Mouse (Mus musculus): Measurements from ENCODE around the gene Jmjd1c.

Jmjd1c gene

GRCm38 (mm10) chr10:67095798-67096620 is at the start of gene Jmjd1c:
TSS of gene Jmjd1c (plus strand) at chr10:67096125.
- DNase-seq, result peak; percentile 86

GRCm38 (mm10) chr10:67047712-67048645 is 47.9 kb upstream of the Jmjd1c start:
- no peak for DNase-seq

GRCm38 (mm10) chr10:67048871-67049615 is 46.9 kb upstream of the Jmjd1c start:
- no peak for DNase-seq

DNA sequence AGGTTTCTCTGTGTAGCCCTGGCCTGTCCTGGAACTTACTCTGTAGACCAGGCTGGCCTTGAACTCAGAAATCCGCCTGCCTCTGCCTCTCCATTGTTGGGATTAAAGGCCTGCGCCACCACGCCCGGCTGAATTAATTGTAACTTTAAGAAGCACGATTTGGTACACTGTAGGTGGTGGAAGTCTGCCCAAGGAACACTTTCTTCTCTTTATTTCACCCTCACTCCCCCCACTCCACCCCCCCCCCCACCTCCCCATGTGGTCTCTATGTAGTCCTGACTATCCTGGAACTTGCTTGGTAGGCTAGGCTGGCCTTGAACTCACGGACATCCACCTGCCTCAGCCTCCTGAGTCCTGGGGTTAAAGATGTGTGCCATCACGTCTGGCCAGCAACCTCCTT is 46.3 kb upstream of the Jmjd1c start:
- no peak for DNase-seq

DNA sequence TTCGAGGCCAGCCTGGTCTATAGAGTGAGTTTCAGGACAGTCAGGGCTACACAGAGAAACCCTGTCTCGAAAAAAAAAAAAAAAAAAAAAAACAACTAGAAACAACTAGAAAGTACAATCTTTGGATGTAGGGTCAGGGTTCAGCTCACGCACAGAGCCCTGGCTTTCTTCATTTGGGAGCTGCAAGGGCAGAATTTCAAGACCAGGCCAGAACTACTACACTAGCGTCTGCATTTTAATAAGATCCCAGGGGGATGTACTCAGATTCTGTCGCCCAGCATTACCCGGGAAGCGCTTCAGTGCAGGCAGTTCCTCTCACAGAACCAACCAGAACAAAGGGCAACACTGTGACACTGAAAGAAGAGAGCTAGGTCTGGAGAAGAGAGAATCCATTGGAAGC is 45.2 kb upstream of the Jmjd1c start:
- no peak for DNase-seq

DNA sequence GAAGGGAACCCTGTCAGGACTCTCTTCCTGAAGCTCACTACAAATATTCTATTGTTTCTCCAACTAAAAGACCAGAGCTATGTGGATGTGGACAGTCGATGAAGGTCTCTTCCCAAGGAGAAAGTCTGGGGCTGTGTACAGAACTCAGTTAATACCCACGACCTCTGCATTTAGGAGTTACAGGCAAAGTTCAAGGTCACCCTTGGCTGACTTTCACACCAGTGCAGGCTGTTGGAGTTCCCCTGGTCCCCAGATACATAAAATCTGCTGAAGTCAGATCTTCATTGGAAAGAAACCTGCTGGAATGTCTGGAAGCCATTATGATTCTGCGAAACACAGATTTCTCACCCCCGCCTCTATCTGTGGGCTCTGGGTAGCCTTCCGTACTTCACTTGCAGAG is 44.5 kb upstream of the Jmjd1c start:
- DNase-seq, result no peak

DNA sequence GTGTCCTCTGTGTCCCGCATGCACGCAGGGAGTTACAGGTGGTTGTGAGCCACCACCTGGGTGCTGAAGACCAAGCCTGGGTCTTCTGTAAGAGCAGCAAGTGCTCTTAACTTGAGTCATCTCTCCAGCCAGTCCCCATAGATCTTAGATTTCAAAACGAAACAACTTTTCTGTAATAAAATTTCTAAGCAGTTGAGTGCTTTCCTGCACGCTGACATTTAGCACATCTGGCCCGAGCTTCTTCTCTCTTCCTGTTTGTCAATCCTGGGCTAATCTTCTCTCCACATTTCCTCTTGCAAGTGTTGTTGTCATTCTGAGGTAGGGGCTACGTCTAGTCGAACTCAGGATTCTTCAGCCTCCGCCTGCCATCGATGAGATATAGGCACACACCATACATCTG is 43.5 kb upstream of the Jmjd1c start:
- no peak for DNase-seq

GRCm38 (mm10) chr10:67053475-67053874 is 42.5 kb upstream of the Jmjd1c start:
- DNase-seq, result no peak

GRCm38 (mm10) chr10:67055867-67056856 is 39.8 kb upstream of the Jmjd1c start:
- peak; percentile 74 for DNase-seq

DNA sequence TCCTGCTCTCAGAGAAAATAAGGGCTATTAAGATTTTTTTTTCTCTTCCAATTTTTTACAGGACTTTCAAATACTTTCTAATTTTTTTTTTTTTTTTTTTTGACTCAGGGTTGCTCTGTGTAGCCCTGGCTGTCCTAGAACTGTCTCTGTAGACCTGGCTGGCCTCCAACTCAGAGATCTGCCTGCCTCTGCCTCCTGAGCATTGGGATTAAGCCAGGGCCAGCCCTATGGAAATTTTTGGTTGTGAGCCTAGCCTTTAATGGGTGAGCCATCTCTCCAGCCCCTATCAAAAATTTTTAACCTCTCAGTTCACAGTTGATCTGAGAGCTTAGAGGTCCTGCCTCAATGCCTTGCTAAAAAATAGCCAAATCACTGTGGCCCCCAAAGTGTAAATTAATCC is 38.7 kb upstream of the Jmjd1c start:
- DNase-seq, result no peak

DNA sequence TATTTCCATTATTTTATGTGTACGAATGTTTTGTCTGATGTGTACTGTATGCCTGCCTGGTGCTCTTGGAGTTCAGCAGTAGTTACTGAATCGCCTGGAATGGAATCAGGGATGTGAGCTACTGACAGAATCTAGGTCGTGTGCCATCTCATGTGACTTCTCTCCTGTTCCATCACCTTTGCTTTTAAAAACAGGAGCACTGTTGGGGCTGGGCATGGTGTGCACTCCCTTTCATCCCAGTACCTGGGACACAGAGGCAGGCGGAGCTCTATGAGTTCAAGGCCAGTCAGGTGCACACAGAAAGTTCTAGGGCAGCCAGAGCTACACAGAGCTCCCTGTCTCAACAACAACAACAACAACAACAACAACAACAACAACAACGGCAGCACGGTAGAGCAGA is 38.2 kb upstream of the Jmjd1c start:
- no peak for DNase-seq

DNA sequence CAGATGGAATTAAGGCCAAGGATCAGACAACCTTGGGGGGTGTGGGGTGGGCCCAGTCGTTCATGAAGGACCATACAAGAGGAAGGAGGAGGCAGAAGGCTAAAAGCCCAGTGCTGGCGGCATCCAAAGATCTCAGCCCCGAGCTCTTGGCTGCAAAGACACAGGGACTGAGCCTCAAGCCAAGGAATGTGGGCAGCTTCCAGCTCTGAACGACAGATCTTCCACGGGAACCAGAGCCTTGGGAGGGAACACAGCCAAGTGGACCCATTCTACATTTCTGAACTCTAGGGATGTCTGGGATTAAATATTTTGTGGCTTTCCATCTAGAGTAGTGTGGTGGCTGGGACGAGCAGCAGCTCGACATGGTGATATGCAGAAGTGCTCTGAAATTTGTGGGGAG is 37.6 kb upstream of the Jmjd1c start:
- peak; percentile 79 for DNase-seq

- DNase-seq, result no peak
Measured at GRCm38 (mm10) chr10:67058702-67059101, 37.2 kb upstream of the Jmjd1c start.

DNA sequence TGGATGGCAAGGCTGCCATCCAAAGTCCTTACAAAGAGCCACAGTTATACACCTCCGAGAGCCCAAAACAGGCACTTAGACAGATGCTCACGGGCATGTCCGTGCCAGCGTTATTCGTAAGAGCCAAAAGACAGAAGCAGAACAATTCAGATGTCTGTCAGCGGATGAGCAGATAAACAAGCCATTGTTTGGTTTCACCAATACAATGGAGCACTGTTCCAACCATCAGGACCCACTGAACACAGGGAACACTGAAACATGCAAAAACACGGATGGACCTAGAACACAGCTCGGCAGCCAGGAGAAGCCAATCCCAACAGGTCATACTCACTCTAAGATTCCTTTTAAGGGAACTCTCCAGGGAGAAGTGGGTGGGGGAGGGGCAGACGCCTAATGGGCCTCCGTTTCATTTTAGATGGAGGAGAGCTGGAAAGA is 34.5 kb upstream of the Jmjd1c start:
- DNase-seq, result no peak

DNA sequence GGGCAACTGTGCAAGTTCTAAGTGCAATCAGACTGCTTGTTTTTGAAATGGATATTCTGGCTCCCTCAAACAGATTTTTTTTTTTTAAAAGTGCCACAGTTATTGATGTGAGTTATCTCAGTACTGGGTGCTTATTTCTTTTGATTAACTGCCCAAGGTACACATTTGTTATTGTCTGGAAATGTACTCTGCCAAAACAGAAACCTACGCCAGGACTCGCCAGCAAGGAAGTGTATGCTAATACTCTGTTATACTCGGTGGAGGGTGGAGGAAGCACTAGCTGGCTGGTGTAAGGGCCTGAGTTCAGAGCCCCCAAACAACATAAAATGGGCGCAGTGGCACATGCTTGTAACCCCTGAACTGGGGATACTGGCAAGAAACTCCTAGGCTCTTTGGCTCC is 34.1 kb upstream of the Jmjd1c start:
- no peak for DNase-seq

DNA sequence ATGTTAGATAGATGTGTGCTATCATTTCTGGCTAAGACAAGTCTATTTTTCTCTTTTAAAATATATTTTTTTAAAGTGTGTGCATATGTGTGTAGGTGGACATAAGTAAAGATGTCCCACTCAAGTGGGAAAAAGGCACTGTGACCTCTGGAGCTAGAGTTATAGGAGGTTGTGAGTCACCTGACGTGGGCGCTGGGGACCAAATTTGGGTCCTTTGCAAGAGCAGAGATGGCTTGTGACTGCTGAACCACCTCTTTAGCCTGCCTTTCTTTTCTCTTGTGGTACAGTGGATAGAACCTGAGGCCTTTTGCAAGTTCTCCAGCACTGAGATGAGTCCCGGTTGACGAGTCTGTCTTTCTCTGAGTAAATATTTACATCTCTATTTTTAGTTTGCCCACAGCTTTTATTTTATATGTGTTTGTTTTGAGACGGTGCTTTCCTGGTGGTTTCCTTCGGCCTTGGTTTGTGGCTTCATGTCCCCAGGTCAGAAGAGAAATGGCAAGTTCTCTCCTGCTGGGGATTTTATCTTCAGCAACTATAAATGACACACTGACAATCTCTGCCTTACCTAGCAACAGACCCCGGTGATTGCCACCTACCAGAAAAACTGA is 30.5 kb upstream of the Jmjd1c start:
- no peak for DNase-seq

- DNase-seq, result no peak
Measured at GRCm38 (mm10) chr10:67065927-67066326, 30.0 kb upstream of the Jmjd1c start.

- DNase-seq, result no peak
Measured at GRCm38 (mm10) chr10:67066421-67066820, 29.5 kb upstream of the Jmjd1c start.

GRCm38 (mm10) chr10:67069013-67069412 is 26.9 kb upstream of the Jmjd1c start:
- DNase-seq, result no peak

GRCm38 (mm10) chr10:67071389-67071788 is 24.5 kb upstream of the Jmjd1c start:
- DNase-seq, result no peak

DNA sequence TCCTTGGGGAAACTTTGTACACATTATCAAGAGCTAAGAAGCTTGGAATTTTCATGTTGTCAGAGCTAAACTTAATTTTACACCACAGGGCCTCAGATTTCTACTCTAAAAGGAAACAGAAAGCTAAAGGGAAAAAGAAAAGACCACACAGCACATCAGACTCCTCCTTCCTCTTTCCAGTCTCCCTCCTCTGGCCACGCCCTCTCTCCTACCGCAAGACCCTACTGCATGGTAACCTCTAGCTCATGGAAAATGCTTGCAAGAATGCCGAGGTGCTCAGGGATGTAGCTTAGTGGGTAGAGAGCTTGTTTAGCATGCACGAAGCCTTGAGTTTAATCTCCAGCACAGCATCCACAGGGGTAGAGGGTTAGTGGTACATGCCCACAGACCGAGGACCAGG is 24.0 kb upstream of the Jmjd1c start:
- DNase-seq, result no peak

All from cerebellum, adult 8-10 months (tissue).